Mouse (Mus musculus): Measurements from ENCODE around the gene Akr1cl. TPM values are rescaled to one million over a fixed set of nuclear protein-coding genes. Genes with fewer than 3 reads are reported as not detected.
"Not testable (repeated sequence)": the region's sequence is repeated elsewhere in the genome, so short reads cannot be mapped to it uniquely, and the experiment has no call there.

The Akr1cl gene
- 0.51 and 0.81 TPM in 2 replicates for polyA plus RNA-seq (2015; fragmentation: Nextera tagmentation; extraction: Ambion mirVana)

DNA sequence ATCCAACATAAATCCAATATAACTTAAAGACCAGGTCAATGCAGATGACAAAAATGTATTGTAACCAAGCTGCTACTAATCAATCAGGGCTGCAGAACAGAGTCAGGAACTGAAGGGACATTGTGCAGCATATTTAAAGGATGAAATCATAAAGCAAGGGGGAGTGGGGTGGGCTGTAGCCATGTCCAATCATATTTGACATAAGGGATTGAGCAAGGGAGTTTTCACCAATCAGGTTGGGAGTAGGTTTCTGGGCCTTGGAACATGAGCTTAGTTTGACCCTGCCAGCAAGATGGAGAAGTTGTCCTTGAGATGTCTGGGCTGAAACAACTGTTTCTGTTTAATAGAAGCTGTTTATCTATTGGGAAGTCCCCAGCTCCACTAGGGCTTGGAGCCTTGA, at the start of gene Akr1cl:
Gene Akr1cl (minus strand): TSS at position 119 of the 400 bp plus-strand sequence.
- Histone ChIP-seq H3K4me1 (ENCODE audit: control insufficient read depth, insufficient read depth, low read length) (no peaks in the 10 kb centered on the region), H3K9ac (ENCODE audit: low read length) (no peak within 1 kb of the TSS), H3K27me3 (ENCODE audit: control insufficient read depth, insufficient read depth, low read length) (no peaks in the 10 kb centered on the region), H3K9me3 (replicated peaks; ENCODE audit: control insufficient read depth, low read length) (no peaks in the 10 kb centered on the region), H3K27ac (ENCODE audit: low read length) (no peak within 1 kb of the TSS), H3K4me2 (ENCODE audit: low read depth, low read length) (no peak within 1 kb of the TSS), H3K36me3 (ENCODE audit: control insufficient read depth, insufficient read depth, low read length) (no peaks in the 10 kb centered on the region), H3K4me3 (replicated peaks; ENCODE audit: low read length) (no peak within 1 kb of the TSS)
- no peak for ATAC-seq (ENCODE audit: insufficient read depth, low FRiP score)

GRCm38 (mm10) chr1:65082188-65082587, 49.6 kb upstream of the Akr1cl start, which contains the start of gene Crygb:
Crygb (minus strand) TSS chr1:65082288.
- H3K9ac ChIP-seq (ENCODE audit: low read length), result no peak within 1 kb of the TSS
- H3K4me2 ChIP-seq (ENCODE audit: low read depth, low read length), result no peak within 1 kb of the TSS
- H3K4me3 ChIP-seq (replicated peaks; ENCODE audit: low read length), result no peak within 1 kb of the TSS
- WGBS, result 43% methylated on average over 7 of the region's 7 CpGs
- H3K9me3 ChIP-seq (replicated peaks; ENCODE audit: control insufficient read depth, low read length), result no peaks in the 10 kb centered on the region
- no peaks in the 10 kb centered on the region for H3K27me3 ChIP-seq (ENCODE audit: control insufficient read depth, insufficient read depth, low read length)
- no peaks in the 10 kb centered on the region for H3K4me1 ChIP-seq (ENCODE audit: control insufficient read depth, insufficient read depth, low read length)
- H3K27ac ChIP-seq (ENCODE audit: low read length), result no peak within 1 kb of the TSS
- no peaks in the 10 kb centered on the region for H3K36me3 ChIP-seq (ENCODE audit: control insufficient read depth, insufficient read depth, low read length)
- no peak for ATAC-seq (ENCODE audit: insufficient read depth, low FRiP score)

GRCm38 (mm10) chr1:65075607-65076006, 43.0 kb upstream of the Akr1cl start:
- Histone ChIP-seq H3K36me3 (ENCODE audit: control insufficient read depth, insufficient read depth, low read length) (no peaks in the 10 kb centered on the region), H3K27ac (ENCODE audit: low read length) (no peak overlapping the region), H3K9ac (ENCODE audit: low read length) (no peak overlapping the region), H3K4me1 (ENCODE audit: control insufficient read depth, insufficient read depth, low read length) (no peaks in the 10 kb centered on the region; the same call in 1 of the 2 replicates), H3K9me3 (replicated peaks; ENCODE audit: control insufficient read depth, low read length) (no peaks in the 10 kb centered on the region), H3K27me3 (ENCODE audit: control insufficient read depth, insufficient read depth, low read length) (no peaks in the 10 kb centered on the region), H3K4me3 (replicated peaks; ENCODE audit: low read length) (no peak overlapping the region), H3K4me2 (ENCODE audit: low read depth, low read length) (no peak overlapping the region)
- no peak for ATAC-seq (ENCODE audit: insufficient read depth, low FRiP score)
- 11% methylated on average over 5 of the region's 5 CpGs for WGBS

DNA sequence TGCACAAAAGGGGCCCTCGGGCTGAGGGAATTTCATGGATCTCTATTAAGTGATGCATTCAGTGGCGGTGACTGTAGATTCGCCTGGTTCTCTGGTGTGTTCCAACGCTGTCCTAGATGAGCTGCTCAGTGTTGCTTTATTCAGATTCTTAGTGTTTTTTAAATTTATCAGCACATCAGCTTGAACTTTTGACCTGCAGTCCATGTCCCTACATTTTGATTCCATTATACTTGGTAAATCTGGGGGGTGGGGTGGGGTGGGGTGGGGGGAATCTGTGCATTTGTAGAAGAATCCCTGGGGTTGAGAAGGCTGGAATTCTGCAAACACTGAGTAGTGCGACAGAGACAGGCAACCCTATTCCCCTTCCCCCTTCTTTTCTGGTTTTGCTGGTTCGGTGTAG, 41.0 kb upstream of the Akr1cl start, which contains the start of gene Crygc:
Gene Crygc (minus strand): TSS at position 101 of the 400 bp plus-strand sequence.
- 58% methylated on average over 6 of the region's 6 CpGs for WGBS
- no peaks in the 10 kb centered on the region; the same call in 1 of the 2 replicates for H3K4me1 ChIP-seq (ENCODE audit: control insufficient read depth, insufficient read depth, low read length)
- no peaks in the 10 kb centered on the region for H3K36me3 ChIP-seq (ENCODE audit: control insufficient read depth, insufficient read depth, low read length)
- H3K4me2 ChIP-seq (ENCODE audit: low read depth, low read length), result no peak within 1 kb of the TSS
- no peak within 1 kb of the TSS for H3K9ac ChIP-seq (ENCODE audit: low read length)
- H3K4me3 ChIP-seq (replicated peaks; ENCODE audit: low read length), result no peak within 1 kb of the TSS
- H3K27me3 ChIP-seq (ENCODE audit: control insufficient read depth, insufficient read depth, low read length), result no peaks in the 10 kb centered on the region
- no peak within 1 kb of the TSS for H3K27ac ChIP-seq (ENCODE audit: low read length)
- no peaks in the 10 kb centered on the region for H3K9me3 ChIP-seq (replicated peaks; ENCODE audit: control insufficient read depth, low read length)
- no peak for ATAC-seq (ENCODE audit: insufficient read depth, low FRiP score)

DNA sequence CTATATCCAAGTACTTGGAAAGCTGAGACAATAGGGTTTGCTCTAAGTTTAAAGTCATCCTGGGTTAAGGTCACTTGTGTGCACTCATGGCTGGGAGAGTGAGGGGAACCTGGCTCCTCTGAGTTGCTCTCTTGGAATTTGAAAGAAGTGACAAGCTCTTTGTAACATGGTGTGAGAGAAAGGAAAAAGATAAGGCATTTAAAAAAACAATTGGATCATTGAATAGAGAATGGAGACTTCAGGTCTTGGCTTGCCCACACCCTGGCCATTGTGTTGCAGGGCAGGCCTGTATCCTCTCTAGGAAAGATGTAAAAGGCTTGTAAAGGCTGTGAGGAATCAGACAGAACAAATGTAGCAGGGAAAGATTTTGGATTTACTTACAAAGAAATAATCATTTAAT, 35.3 kb upstream of the Akr1cl start:
- H3K4me2 ChIP-seq (ENCODE audit: low read depth, low read length), result no peak overlapping the region
- no peaks in the 10 kb centered on the region for H3K9me3 ChIP-seq (replicated peaks; ENCODE audit: control insufficient read depth, low read length)
- no peak overlapping the region for H3K27ac ChIP-seq (ENCODE audit: low read length)
- no peak overlapping the region for H3K4me3 ChIP-seq (replicated peaks; ENCODE audit: low read length)
- H3K4me1 ChIP-seq (ENCODE audit: control insufficient read depth, insufficient read depth, low read length), result no peaks in the 10 kb centered on the region
- H3K36me3 ChIP-seq (ENCODE audit: control insufficient read depth, insufficient read depth, low read length), result no peaks in the 10 kb centered on the region
- no peaks in the 10 kb centered on the region for H3K27me3 ChIP-seq (ENCODE audit: control insufficient read depth, insufficient read depth, low read length)
- no peak for ATAC-seq (ENCODE audit: insufficient read depth, low FRiP score)
- H3K9ac ChIP-seq (ENCODE audit: low read length), result no peak overlapping the region

GRCm38 (mm10) chr1:65064201-65064600, 31.6 kb upstream of the Akr1cl start:
- no peak overlapping the region for H3K27ac ChIP-seq (ENCODE audit: low read length)
- no peaks in the 10 kb centered on the region for H3K4me1 ChIP-seq (ENCODE audit: control insufficient read depth, insufficient read depth, low read length)
- WGBS, result 85% methylated on average over 15 of the region's 15 CpGs
- no peaks in the 10 kb centered on the region for H3K36me3 ChIP-seq (ENCODE audit: control insufficient read depth, insufficient read depth, low read length)
- no peak overlapping the region for H3K4me2 ChIP-seq (ENCODE audit: low read depth, low read length)
- no peaks in the 10 kb centered on the region for H3K27me3 ChIP-seq (ENCODE audit: control insufficient read depth, insufficient read depth, low read length)
- H3K9ac ChIP-seq (ENCODE audit: low read length), result no peak overlapping the region
- no peak overlapping the region for H3K4me3 ChIP-seq (replicated peaks; ENCODE audit: low read length)
- no peaks in the 10 kb centered on the region for H3K9me3 ChIP-seq (replicated peaks; ENCODE audit: control insufficient read depth, low read length)
- ATAC-seq (ENCODE audit: insufficient read depth, low FRiP score), result no peak

DNA sequence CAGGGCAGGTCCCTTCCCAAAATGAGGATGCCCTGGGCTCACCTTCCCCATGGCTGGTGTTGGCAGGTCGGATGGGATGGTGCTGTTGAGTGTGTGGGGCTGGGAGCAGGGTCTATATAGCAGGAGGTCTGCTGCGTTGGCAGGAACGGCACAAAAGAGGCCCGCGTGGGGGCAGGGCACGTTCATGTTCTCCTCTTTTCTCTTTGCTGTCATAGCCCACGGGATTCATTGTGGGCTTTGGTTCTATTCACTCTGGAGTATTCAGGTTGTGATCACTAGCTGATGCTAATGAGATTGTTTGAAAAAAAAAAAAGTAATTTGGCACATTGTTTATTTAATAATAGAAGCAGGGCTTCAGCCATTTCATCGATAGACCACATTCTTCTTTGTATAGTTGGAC, 30.8 kb upstream of the Akr1cl start, which contains the start of gene Crygd:
Gene Crygd (minus strand): TSS at position 101 of the 400 bp plus-strand sequence.
- 87% methylated on average over 8 of the region's 8 CpGs for whole genome bisulfite sequencing
- Histone ChIP-seq H3K27me3 (ENCODE audit: control insufficient read depth, insufficient read depth, low read length) (no peaks in the 10 kb centered on the region), H3K4me2 (ENCODE audit: low read depth, low read length) (no peak within 1 kb of the TSS), H3K9ac (ENCODE audit: low read length) (no peak within 1 kb of the TSS), H3K27ac (ENCODE audit: low read length) (no peak within 1 kb of the TSS), H3K9me3 (replicated peaks; ENCODE audit: control insufficient read depth, low read length) (no peaks in the 10 kb centered on the region), H3K4me3 (replicated peaks; ENCODE audit: low read length) (no peak within 1 kb of the TSS), H3K4me1 (ENCODE audit: control insufficient read depth, insufficient read depth, low read length) (no peaks in the 10 kb centered on the region), H3K36me3 (ENCODE audit: control insufficient read depth, insufficient read depth, low read length) (no peaks in the 10 kb centered on the region)
- ATAC-seq (ENCODE audit: insufficient read depth, low FRiP score), result no peak

DNA sequence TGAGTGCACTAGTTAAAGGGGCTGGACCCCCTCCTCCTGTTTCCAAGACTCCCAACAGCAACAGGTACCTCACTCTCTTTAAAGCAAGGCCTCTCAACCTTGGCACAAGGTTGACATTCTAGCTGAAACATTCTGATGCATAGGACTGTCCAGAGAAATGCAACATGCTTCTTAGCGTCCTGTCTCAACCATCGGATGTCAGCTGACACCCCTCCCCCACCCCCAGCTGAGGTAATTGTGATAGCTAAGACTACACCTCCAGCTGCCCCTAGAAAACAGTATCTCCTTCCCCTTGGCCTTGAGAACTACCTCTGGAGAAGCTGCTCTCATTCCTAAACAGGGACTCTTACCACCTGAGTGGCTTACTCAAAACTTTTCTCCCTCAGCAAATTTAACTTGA, 19.6 kb upstream of the Akr1cl start:
- Histone ChIP-seq H3K27ac (ENCODE audit: low read length) (no peak overlapping the region), H3K9ac (ENCODE audit: low read length) (no peak overlapping the region), H3K9me3 (replicated peaks; ENCODE audit: control insufficient read depth, low read length) (no peaks in the 10 kb centered on the region), H3K4me1 (ENCODE audit: control insufficient read depth, insufficient read depth, low read length) (no peaks in the 10 kb centered on the region), H3K36me3 (ENCODE audit: control insufficient read depth, insufficient read depth, low read length) (no peaks in the 10 kb centered on the region), H3K4me3 (replicated peaks; ENCODE audit: low read length) (no peak overlapping the region), H3K27me3 (ENCODE audit: control insufficient read depth, insufficient read depth, low read length) (no peaks in the 10 kb centered on the region), H3K4me2 (ENCODE audit: low read depth, low read length) (no peak overlapping the region)
- no peak for ATAC-seq (ENCODE audit: insufficient read depth, low FRiP score)
- 38% methylated on average over 2 of the region's 2 CpGs for WGBS

DNA sequence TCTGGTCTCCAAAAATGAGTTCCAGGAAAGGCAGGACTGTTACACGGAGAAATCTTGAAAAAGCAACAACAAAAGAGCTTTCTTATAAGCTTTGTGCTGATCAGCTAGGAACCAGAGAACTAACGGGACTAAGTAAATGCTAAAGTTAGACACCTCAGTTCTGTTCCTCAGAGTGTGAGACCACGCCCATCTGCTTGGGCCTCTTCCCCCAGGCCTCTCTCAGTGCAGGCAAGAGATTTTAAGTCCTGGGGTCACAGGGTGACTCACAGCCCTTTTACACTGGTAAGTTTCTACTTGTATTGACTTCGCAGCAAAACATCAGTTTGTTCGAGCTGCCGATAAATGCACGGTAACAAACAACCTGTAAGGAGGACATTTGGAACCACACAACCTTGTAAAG, 19.1 kb upstream of the Akr1cl start:
- Histone ChIP-seq H3K4me1 (ENCODE audit: control insufficient read depth, insufficient read depth, low read length) (no peaks in the 10 kb centered on the region), H3K27ac (ENCODE audit: low read length) (no peak overlapping the region), H3K9ac (ENCODE audit: low read length) (no peak overlapping the region), H3K27me3 (ENCODE audit: control insufficient read depth, insufficient read depth, low read length) (no peaks in the 10 kb centered on the region), H3K9me3 (replicated peaks; ENCODE audit: control insufficient read depth, low read length) (no peaks in the 10 kb centered on the region), H3K36me3 (ENCODE audit: control insufficient read depth, insufficient read depth, low read length) (no peaks in the 10 kb centered on the region), H3K4me3 (replicated peaks; ENCODE audit: low read length) (no peak overlapping the region), H3K4me2 (ENCODE audit: low read depth, low read length) (no peak overlapping the region)
- ATAC-seq (ENCODE audit: insufficient read depth, low FRiP score), result no peak
- 62% methylated on average over 7 of the region's 7 CpGs for WGBS

- not testable (repeated sequence) for H3K4me1 ChIP-seq (ENCODE audit: control insufficient read depth, insufficient read depth, low read length); H3K4me2 ChIP-seq (ENCODE audit: low read depth, low read length); H3K27me3 ChIP-seq (ENCODE audit: control insufficient read depth, insufficient read depth, low read length); ATAC-seq (ENCODE audit: insufficient read depth, low FRiP score); H3K4me3 ChIP-seq (replicated peaks; ENCODE audit: low read length); H3K27ac ChIP-seq (ENCODE audit: low read length); H3K36me3 ChIP-seq (ENCODE audit: control insufficient read depth, insufficient read depth, low read length); H3K9me3 ChIP-seq (replicated peaks; ENCODE audit: control insufficient read depth, low read length); H3K9ac ChIP-seq (ENCODE audit: low read length)
- 53% methylated on average over 10 of the region's 12 CpGs for WGBS
Measured at GRCm38 (mm10) chr1:65050952-65051351, 18.4 kb upstream of the Akr1cl start, which contains the start of gene Cryge. Cryge (minus strand) TSS chr1:65051149.

Measured in stomach, embryonic 16.5 days (tissue).